Mouse (Mus musculus) telencephalon, adult 2 months (tissue): ENCODE results near the gene Tulp3.
A peak's percentile ranks its signal among the peaks of the same experiment; 100 is the strongest.
"Not testable (repeated sequence)": the region's sequence is repeated elsewhere in the genome, so short reads cannot be mapped to it uniquely, and the experiment has no call there.

ENCODE experiments used
- DNase-seq: peaks from one replicate; pipeline ENCODE4 v3.0.0-alpha.2; 2011; ENCODE audit warnings: low read depth, low spot score

Gene Tulp3

DNA sequence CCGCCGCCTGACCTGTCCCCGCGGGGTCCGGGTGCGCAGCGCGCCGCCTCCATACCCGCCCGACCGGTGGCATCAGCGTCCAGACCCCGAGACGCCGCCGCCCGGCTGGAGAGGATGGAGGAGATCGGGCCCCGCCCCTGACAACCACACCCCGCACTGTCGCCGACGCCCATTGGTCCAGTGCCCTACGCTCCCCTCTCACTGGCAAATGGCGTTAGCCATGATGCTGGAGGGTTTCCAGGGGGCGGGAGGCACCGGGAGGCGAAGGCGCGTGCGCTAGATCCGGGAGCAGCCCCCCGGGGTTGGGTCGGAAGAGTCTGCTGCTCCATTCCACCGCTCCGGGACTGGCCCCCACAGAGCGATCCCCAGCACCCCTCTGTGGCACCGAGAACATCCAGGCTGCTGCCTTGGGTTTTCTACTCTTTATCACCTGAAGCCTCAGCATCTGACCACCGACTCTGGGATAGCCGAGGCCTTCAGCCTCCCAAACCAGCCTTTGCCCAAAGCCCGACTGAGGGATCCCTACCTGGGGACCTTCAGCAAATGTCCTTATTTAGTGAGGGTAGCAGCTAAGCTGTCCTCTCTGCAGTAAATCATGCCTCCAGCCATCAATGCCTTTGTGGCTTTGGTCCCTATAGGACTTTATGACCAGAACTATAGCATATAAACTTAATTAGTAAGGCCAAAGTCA is at the start of gene Tulp3:
TSS of gene Tulp3 (minus strand) at position 126 of the 691 bp plus-strand sequence.
- peak; percentile 92 for DNase-seq

DNA sequence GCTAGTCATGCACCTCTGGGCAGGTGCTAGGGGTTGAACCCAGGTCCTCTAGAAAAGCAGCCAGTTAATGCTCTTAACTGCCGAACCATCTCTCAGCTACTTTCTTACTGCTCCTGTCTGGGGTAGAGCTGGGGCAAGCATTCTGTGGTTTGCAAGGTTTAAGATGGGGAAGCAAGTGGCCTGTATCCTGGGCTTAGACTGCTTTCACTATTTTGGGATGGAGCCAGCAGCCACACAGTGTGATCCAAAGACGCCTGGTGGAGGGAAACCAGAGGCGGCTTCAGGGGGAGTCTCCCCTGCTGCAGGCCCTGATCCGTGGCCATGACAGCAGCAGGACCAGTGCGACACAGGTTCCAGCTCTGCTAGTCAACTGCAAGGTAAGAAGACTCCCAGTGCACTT is 49.1 kb upstream of the Tulp3 start:
- DNase-seq = no peak

DNA sequence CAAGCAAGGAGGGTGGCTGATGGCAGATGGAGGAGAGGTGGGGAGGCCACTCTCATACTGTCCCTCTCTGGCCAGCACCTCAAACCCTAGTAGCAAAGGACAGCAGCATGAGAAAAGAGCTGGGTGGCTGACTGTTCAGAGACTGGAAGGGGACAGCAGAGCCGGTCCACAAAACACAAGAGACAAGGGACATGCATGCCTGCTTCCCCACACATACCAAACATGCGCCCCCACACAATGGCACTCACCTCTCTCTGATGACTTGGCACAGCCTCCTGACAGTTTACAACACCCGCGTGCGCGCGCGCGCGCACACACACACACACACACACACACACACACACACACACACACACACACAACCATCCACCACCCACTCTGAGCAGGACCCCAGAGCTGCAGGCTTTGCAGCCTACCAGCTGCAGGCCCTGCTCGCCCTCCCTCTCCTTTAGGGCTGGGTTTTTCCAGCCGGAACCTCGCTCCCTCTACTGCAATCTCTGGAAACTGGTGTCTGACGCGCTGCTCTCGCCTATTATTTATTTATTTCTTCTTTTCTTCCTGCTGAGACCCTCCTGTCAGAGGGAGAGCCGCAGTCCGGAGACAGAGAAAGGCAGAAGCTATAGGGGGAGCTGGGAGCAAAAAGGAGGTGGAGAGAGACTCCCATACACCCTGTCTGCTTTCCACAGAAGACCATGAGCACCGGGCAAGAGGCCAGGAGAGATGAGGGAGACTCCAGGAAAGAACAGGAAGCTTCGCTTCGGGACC is 44.0 kb upstream of the Tulp3 start:
- no peak for DNase-seq

DNA sequence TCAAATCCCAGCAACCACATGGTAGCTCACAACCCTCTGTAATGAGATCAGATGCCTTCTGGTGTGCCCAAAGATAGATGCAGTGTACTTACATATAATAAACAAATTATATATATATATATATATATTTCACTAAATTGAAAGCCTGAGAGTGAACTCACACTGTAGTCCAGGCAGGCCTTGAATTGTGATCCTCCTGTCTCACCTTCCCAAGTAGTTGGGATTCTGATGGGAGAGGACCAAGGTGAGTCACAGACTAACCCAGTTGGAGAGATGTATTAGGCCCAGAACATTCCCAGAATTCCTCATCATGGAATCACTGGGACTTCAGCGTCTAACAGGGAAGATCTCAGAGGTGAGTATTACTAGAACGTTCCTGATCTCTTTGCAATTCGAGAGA is 43.3 kb upstream of the Tulp3 start, which contains the start of gene Nrip2:
TSS of gene Nrip2 (plus strand) at position 301 of the 400 bp plus-strand sequence.
- no peak for DNase-seq

DNA sequence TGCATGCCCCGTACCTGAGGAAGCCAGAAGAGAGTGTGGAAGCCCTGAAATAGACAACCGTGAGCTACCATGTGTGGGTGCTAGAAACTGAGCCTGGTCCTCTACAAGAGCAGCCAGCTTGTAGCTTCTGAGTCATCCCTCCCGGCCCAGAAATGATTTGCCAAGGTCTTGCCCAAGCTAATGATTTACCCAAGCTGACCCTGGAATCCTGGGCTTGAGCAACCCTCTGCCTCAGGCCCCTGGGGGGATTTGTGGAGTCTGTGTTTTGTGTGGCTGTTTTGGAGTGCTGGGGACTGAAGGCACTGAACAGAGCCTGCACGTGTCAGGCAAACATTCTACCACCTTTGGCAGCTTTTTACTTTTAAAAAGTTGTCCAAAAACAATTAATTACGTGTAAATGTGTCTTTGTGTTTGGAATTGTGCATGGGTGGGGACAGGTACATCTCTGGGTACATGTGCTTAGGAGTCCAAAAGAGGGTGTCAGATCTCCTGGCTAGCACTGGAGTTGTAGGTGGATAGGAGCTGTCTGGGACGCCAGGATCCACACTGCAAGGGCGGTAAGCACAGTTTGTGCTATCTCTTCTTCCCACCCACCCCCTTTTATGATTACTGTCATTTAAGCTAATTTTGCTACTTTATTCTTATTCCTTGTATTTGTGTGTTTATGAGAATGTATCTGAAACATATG is 42.1 kb upstream of the Tulp3 start:
- no peak for DNase-seq

DNA sequence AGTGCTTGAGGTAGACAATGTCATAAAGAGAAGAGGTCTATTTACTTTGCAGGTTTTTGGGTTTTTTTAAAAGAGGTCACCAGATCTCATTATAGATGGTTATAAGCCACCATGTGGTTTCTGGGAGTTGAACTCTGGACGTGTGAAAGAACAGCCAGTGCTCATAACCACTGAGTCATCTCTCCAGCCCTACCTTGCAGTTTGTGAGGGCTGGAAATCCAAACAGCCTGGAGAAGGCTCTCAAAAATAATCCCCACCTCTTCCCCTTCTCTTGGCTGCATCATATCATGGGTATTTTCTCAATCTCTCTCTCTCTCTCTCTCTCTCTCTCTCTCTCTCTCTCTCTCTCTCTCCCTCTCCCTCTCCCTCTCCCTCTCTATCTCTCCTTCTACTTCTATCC is 35.0 kb upstream of the Tulp3 start:
- no peak for DNase-seq

DNA sequence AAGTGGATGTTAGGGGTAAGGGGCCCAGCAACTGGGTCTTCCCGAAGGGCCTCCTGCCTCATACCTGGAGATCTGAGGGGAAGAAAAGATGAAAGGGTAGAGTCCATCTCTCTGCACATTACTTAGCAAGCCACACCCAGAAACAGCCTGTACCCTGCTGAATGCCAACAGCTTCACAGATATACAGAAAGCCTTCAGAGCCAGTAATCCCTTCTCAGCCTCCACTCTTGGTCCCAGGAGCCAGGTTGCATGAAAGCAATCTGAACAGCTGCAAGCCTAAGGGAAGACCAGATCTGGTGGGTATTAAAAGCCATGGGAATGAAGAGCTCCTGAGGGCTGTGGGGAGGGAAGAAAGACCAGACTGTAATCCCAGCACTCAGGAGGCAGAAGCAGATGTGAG is 33.5 kb upstream of the Tulp3 start:
- no peak for DNase-seq

DNA sequence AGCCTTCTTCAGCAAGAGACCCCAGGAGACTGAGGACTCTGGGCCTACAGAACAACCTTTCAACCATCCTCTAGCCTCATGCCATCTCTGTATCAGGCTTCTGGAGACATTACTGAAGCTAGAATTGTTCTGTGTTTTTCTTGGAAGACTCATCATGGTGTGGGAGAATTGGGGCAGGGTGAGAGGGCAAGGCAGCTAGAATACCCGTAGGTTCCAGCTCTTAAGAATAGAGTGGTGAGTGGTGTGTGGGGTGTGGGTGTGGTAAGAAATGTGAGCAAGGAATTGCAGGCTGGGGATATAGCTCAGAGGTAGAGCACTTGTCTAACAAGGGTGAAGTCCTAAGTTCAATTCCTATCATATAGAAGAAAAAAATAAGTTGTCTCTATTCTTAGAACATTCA is 29.4 kb upstream of the Tulp3 start:
- no peak for DNase-seq

DNA sequence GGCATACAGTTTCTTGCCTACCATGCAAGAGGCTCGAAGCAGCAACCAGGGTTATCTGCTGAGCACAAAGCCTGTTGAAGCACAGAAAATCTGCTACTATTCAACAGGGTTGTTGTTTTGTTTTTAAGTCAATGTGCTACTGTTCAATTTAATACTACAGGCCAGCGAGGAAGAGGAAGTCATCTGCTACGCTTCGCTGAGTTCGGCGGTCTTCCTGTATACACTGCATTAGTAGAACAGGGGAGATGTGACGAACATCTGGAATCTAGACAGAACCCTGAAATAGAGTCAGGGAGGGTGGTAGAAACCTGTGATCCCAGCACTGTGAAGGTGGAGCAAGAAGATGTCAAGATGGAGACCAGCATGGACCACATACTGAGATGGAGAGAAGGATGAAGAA is 28.1 kb upstream of the Tulp3 start:
- no peak for DNase-seq

DNA sequence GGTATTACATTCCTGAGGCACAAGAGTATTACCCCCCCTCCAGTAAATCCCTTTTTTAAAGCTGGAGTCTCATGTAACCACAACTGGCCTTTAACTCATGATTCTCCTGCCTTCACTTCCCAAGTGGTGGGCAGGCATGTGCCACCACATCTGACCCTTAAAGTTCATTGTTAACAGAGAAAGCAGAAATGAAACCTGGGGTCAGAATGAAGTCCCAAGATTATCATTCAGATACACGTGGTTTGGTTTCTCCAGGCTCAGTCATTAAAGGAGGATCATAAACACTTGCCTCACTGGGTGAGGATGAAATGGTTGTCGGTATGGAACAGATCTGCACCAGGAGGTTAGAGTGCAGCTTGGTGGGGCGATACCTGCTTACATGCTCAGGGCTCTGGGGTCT is 25.6 kb upstream of the Tulp3 start:
- DNase-seq = no peak

DNA sequence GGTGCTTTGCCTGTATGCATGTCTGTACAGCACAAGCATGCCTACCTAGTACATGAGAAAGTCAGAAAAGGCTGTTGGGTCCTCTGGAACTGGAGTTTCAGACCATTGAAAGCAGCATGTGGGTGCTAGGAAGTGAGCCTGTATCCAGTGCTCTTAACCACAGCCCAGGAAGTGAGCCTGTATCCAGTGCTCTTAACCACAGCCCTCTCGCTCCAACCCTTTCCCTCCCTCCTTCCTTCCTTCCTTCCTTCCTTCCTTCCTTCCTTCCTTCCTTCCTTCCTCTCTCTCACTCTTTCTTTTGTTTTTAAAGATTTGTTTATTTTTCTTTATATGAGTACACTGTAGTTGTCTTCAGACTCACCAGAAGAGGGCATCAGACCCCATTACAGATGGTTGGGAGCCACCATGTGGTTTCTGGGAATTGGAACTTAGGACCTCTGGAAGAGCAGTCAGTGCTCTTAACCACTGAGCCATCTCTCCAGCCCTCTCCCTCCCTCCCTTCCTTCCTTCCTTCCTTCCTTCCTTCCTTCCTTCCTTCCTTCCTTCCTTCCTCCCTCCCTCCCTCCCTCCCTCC is 25.0 kb upstream of the Tulp3 start:
- not testable (repeated sequence) for DNase-seq

DNA sequence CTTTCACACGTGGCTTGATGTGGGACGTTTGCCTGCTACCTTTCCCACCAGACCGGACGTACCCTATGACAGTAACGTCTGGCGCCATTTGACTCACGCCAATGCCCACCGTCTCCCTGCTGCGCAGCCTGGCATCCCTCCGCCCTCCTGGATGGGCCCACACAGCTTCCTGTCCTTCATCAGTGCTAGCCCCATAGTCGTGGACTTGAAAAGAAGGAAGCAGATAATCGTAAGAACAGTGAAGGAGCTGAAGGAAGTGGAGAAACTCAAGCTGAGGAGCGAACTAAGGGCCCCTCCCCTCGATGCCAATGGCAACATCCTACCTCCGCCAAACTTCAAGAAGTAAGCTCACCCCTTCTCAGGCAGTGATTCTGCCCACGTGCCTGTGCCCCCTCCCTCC is 24.0 kb upstream of the Tulp3 start:
- DNase-seq = no peak

DNA sequence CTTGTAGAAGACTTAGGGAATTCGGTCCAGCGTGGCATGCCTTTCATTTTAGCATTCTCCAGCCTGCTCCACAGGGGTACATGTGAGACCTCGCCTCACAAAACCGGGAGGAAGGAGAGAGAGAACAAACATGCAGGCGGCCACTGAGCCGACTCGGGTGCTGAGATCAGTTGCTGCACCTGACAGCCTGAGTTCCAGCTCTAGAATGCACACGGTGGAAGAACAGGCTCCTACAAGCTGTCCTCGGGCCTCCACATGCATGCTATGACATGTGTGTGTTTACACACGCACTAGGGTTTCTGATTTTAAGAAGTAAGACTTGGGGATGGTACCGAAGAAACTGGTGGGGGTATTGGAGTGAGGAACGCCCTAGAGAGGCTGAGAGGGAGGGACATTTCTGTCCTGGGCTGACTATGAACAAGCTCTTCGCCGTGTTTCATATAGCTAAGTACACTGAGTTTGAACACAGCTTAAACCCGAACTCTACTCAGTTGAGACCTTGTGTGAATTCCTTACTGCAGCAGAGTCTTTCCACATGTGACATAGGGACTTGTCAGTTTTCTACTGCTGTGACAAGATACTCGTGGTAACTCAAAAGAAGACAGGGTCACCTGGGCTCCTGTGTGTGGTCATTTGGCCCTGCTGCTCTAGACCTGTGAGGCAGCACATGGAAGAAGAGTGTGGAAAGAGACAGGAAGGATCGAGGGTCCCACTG is 20.9 kb upstream of the Tulp3 start:
- no peak for DNase-seq

DNA sequence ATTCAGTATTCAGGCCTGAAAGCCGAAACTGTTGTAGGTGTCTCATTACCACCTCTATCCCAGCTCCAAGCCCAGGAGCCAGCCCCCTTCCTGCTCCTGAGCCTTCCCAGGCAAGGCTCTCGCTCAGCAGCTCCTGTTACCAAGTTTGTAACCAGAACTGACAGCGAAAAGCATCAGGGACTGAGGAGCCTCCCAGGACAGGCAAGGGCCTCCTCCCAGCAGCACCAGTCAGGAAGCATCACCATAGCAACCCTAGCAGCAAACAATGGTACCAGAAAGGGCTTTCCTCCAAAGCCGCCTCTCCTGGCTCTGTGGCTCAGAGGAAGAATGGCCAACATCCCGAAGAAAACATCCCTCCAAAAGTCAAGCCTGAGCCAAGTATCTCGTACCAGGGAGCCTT is 19.5 kb upstream of the Tulp3 start, which contains the start of the genes Tex52 and Gm44596:
TSS of gene Tex52 (plus strand) at position 265 of the 400 bp plus-strand sequence.
TSS of gene Gm44596 (plus strand) at position 312 of the 400 bp plus-strand sequence.
- DNase-seq = peak; percentile 49

DNA sequence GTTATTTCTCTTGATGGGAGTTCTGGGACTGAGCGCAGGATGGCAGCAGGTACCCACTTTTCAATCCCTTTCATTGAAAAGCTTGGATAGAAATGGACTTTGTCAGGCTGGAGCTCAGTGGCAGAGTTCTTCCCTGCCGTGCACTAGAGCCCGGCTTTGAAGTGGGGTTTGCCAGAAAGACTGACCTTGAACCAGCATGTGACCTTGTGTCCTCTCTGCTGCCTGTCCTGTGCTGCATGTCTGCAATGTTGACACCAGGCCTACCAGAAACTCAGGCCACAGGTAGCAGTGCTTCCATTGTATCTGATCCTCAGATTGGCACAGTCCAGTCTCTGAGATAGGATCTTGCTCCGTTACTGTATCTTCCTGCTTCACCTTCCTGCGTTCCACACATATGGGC is 14.4 kb upstream of the Tulp3 start:
- DNase-seq = no peak

DNA sequence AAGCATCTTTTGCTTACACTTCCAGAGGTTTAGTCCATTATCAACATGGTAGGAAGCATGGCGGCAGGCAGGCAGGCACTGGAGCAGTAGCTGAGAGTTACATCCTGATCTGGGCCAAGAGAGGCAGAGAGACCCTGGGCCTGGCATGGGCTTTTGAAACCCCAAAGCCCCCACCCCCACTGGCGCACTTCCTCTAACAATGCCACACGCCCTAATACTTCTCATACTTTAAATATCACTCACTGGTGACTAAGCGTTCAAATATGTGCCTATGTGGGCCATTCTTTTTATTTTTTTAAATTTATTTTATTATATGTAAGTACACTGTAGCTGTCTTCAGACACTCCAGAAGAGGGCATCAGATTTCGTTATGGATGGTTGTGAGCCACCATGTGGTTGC is 10.8 kb upstream of the Tulp3 start:
- no peak for DNase-seq

DNA sequence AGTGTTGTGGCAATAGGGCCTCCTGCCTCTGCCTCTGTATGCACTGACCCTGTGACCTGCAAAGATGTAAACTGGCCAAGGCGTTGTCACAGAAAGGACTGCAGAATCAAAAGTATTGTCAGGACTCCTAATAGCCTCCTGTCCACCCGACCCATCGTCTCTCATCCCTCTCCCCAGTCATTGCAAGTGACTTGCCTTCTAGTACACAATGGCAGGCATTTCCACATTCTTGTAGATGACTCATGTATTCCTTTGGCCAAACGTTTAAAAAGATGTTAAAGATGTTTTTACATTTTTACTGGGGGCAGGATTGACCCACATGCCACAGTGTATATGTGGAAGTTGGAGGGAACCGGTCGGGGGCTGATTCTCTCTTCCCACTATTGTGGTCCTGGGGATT is 9.1 kb upstream of the Tulp3 start:
- DNase-seq = no peak

DNA sequence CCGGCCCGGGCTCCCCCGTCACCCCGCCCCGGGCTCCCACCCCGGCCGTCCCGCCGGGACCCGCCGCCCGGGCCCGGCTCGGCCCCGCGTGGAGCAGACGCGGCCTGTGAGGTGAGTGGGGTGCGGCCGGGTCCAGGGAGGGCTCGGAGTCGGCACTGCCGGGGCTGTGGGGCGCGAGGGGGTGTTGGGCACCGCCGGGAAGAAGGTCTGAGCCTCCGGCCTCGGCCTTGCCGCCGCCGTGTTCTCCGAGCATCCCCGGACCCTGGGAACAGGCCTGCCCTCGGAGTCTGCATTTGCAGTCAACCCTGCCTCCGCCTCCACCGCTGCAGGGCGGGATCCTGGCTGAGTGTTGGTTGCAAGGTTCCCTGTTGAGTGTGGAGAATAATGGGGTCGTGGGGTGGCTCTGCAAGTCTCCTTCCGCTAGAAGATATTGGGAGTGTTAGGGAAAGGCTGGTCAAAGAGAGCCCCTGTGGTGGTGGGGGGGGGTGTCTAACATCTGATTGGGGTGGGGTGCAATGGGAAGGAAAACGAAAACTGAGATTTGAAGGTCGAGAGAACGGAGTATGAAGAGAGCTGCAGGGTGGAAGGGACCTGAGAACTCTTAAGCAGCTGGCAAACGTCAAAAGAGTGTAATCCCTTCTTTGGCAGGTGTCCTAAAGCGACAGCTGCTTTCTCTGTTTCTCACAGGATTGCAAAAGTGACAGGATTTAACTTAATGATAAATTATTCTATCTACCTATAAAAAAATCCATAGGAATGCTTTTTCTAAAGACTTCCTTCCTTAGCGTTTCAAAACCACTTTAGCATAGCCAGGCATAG is 7.6 kb upstream of the Tulp3 start:
- DNase-seq = no peak

DNA sequence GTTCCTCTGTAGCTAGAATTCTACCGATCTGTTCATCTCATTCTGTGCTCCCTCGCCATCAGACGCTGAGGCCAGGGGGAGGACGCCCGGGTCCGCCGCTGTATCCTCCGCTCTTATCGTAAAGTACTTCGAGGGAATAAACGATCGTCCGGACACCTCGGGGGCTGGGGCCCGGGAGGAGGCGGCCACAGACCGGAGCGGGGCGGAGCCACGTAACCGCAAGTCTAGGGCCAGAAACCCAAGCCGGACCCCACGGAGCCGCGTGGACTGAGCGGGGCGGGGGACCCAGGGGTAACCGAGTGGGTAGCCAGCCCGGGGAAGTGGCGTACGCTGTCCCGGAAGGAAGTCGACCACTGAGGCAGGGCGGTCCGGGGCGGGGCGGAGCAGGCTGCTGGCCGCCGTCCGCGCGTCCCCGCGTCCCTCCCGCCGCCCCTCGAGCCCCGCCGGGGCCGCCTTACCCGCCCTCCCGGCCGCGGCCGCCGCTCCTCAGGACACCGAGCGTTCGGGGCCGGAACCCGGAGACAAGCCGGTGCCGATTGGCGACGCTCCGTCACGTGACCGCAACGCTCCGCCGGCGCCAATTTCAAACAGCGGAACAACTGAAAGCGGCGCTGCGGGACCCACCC is 6.8 kb upstream of the Tulp3 start, which contains the start of the genes Rhno1 and Foxm1:
TSS of gene Rhno1 (minus strand) at position 531 of the 626 bp plus-strand sequence.
TSS of gene Foxm1 (plus strand) at position 587 of the 626 bp plus-strand sequence.
- no peak for DNase-seq

DNA sequence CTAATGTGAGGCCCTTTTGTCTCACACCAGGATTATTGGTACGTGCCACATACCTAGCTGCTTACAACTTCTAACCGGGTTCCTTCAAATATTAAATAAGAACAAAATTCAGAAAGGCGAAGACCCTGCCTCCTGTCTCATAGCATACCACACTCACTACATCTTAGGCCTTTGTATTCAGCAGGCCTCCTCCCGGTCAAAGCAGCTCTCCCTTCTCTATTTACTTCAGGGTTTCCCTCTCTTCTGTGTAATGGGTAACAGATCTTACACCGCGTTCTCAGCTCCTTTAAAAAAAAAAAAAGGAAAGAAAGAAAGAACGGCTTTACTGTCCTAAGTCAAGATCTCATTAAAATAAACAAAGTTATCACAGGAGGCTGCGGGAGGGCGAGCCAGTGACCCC is 6.2 kb upstream of the Tulp3 start:
- DNase-seq = no peak
